Mouse (Mus musculus): ENCODE data around the gene Tmem208.

GRCm38 (mm10) chr8:105281821-105282220, 44.3 kb upstream of the Tmem208 start:
- TF ChIP-seq GATA1 (IDR thresholded peaks at IDR 0.05; ENCODE audit: low read depth, low read length) (no peak), CTCF (IDR thresholded peaks at IDR 0.05 in 2 of 3, conservative IDR thresholded peaks at IDR 0.05 in 1 of 3; ENCODE audit: control insufficient read depth in 1 of 3, insufficient read depth in 1 of 3, low read depth in 2 of 3, low read length in 3 of 3, poor library complexity in 1 of 3, severe bottlenecking in 1 of 3) (no peak), CHD1 (IDR thresholded peaks at IDR 0.05; ENCODE audit: low read depth, low read length) (no peak), EP300 (IDR thresholded peaks at IDR 0.05; ENCODE audit: low read depth in 1 of 2, low read length in 2 of 2) (no peak), E2F4 (IDR thresholded peaks at IDR 0.05; ENCODE audit: borderline replicate concordance, low read depth, low read length) (no peak), POLR2AphosphoS2 (IDR thresholded peaks at IDR 0.05; ENCODE audit: low read length) (no peak), HCFC1 (IDR thresholded peaks at IDR 0.05; ENCODE audit: low read depth, low read length) (no peak), NELFE (IDR thresholded peaks at IDR 0.05; ENCODE audit: low read depth, low read length) (no peak), POLR2A (IDR thresholded peaks at IDR 0.05; ENCODE audit: control insufficient read depth in 1 of 2, insufficient read depth in 1 of 2, low read depth in 1 of 2, low read length in 2 of 2, poor library complexity in 1 of 2) (no peak), RCOR1 (IDR thresholded peaks at IDR 0.05; ENCODE audit: low read depth, low read length) (no peak), ZMIZ1 (IDR thresholded peaks at IDR 0.05; ENCODE audit: low read depth, low read length) (no peak), CHD2 (IDR thresholded peaks at IDR 0.05; ENCODE audit: low read length) (no peak), ZNF384 (IDR thresholded peaks at IDR 0.05; ENCODE audit: low read depth, low read length) (no peak)
